Mouse (Mus musculus) adrenal gland (tissue): ENCODE measurements around the gene Dnajb7.

Source experiments
- intact Hi-C: fragments of 180-260 bp; cut with DNase I; formaldehyde crosslinking; loops from one replicate; pipeline ENCODE4 v1.15.1; 2025

Gene Dnajb7

DNA sequence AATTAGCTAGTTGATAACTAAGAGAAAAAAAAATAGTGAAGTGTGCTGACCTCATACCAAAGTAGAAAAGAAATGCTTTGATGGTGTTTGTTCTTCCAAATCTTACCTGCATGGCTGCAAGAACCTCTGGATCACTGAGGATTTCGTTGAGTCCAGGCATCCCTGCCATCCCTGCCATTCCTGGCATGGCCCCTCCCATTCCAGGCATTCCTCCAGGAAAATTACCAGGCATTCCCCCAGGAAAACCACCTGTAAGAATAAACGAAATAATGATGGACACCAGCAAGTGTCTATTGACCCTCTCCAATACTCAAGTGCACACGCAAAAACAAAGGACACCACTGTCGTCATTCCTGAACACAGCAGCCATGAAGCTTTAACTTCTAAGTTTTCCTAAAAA lies 41.9 kb downstream of the Dnajb7 start:
- intact Hi-C loops: no loop called here

DNA sequence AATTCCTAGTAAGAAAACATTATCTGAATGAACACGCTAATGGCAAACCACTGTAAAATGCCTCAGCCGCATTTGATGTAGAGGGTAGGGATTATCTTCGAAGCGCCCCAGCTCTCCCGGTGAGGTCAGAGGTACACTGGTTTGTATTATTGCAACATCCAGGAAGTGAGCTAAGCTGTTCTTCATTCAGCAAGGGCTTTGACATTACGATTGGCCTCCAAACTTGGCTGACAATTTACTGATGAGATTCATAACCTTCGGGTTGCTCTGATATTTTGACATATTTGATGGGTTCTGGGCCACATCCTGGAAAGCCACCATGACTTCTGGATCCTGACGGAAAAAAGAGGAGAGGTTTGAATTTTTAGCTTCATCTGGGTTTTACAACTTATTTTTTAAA lies 42.9 kb downstream of the Dnajb7 start:
- intact Hi-C loops: no loop called here

DNA sequence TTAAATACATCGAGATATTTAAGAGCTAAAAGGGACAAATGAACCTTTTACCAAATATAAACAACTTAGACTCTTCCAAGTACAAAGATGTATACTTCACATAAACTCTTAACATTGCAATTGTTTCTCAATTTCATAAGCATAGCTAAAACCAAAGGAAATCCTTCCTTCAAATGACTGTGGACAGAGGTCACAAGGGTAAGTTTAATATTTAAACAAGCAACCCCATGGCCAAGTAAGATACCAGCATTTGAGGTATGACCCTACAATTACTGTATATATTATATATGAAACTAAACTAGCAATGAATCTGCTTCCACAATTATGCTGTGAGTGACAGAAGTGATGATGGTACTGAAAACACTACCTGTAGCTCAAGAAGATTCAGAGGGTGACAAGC lies 43.8 kb downstream of the Dnajb7 start:
- intact Hi-C loops: loop anchor here (5.0 kb wide), 1 partner anchor 33 kb away; no protein-coding TSS in a partner anchor

- intact Hi-C loops: loop anchor here (5.0 kb wide), 1 partner anchor 35 kb away; no protein-coding TSS in a partner anchor
Measured at GRCm38 (mm10) chr15:81362501-81362900, 45.6 kb downstream of the Dnajb7 start.

DNA sequence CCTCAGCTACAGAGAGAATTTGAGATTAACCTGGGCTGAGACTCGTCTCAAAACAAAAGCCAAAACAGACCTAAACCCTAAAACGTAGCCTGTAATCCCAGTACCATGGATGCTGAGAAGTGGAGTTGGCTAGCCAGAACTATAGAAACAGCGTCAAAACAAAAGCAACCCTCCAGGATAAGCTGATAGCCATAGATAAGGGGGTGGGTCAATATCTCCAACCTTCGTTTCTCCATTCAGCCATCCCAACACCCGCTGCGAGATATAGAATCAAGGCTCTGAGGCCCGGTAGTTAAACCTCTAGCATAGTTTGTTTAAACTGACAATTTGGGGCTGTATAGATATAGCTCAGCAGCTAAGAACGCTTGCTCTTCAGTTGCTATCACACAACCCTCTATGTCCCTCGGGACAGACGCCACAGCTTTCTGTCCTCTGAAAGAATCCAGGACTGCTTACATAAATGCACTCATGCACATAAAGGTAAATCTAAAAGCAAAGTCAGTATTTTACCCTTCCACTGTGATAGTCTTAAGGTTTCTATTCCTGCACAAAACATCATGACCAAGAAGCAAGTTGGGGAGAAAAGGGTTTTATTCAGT lies 46.6 kb downstream of the Dnajb7 start:
- intact Hi-C loops: loop anchor here (5.0 kb wide), 1 partner anchor 36 kb away; no protein-coding TSS in a partner anchor

DNA sequence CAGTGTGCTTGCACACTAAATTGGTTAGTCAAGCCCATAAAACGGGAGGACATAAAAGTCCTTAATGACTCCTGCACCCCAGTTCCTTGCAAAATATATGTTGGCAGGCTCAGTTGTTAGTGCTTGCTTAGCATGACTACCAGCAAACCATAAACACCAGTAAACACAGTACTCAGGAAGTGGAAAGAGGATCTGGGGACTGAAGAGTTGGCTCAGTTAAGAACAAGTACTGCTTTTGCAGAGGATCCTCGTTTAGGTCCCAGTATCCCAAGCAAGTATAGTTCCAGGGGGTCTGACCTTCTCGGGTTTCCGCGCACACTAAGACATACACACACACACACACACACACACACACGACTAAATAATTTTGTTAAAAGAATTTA lies 47.1 kb downstream of the Dnajb7 start:
- intact Hi-C loops: loop anchor here (5.0 kb wide), 1 partner anchor 36 kb away; no protein-coding TSS in a partner anchor

DNA sequence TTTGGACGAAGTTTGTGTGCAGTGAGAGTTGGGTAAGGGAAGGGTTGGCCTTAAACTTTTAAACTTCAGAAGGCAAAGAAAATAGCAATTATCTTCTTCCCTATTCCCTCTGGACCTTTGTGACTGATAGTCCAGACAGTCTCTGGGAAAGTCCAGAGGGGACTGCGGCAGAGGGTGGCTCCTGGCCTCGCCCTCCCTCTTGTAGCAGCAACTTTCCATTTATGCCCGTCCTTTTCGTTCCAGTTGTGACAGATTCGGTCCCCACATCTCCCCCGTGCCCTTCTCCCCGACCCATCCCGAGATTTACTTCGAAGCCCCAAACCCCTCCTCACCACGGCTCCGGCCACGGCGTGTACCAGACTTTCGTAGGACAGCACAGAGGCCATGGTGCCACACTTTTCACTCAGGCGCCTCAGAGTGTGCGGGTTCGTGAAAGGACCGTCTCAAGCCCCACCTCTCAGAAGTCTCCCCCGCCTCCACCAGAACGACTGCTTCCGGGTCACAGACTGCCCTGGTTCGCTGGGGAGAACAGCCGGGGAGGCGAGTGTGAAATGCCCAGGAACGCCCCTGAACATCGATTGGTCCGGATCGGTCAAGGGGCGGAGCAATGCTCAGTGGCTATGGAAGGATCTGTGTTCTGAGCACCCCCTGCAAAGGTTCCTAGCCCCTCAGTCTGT lies 47.6 kb downstream of the Dnajb7 start, which contains the start of gene Slc25a17:
TSS of gene Slc25a17 (minus strand) at position 468 of the 677 bp plus-strand sequence.
- intact Hi-C loops: loop anchor here (5.0 kb wide), 1 partner anchor 37 kb away; no protein-coding TSS in a partner anchor

DNA sequence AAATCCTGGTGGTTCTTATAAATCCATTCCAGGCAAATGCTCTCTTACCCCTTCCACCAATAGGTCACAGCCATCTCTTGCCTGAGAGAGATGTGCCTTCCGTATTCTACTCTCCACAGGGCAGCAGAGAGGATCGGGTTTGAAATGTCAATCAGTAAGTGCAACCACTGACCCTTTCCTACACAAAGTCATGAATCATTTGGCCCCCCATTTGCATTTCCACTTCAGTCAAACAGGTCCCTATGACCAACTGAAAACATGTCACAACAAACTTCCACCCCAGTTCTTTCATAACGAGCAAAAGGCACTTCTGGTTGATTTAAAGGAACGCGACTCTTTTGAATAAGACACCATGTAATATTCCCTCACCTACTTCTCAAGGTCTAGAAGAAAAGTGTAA lies 48.7 kb downstream of the Dnajb7 start:
- intact Hi-C loops: no loop called here

GRCm38 (mm10) chr15:81358943-81359342 lies 49.2 kb downstream of the Dnajb7 start:
- intact Hi-C loops: no loop called here

- intact Hi-C loops: no loop called here
Measured at GRCm38 (mm10) chr15:81356946-81357345, 51.2 kb downstream of the Dnajb7 start.
